Mouse (Mus musculus): ENCODE data around the gene E130114P18Rik.

The E130114P18Rik gene

GRCm38 (mm10) chr4:97532072-97532471, 245.8 kb downstream of the E130114P18Rik start:
- no peak for DNase-seq (ENCODE audit: low spot score)

- DNase-seq (ENCODE audit: low spot score), result no peak
Measured at GRCm38 (mm10) chr4:97528517-97528916, 249.4 kb downstream of the E130114P18Rik start.

Measured in ovary, postnatal 36 days (tissue).